Mouse (Mus musculus): Measurements from ENCODE around the gene Golim4. TPM values are rescaled to one million over a fixed set of nuclear protein-coding genes. Genes with fewer than 3 reads are reported as not detected.

Gene Golim4
- polyA plus RNA-seq (2017; shearing (Covaris generic)): 10 to 100 TPM in 1 of 2 experiments, 1 to 10 TPM in 1; 9.6 to 10.5 TPM

DNA sequence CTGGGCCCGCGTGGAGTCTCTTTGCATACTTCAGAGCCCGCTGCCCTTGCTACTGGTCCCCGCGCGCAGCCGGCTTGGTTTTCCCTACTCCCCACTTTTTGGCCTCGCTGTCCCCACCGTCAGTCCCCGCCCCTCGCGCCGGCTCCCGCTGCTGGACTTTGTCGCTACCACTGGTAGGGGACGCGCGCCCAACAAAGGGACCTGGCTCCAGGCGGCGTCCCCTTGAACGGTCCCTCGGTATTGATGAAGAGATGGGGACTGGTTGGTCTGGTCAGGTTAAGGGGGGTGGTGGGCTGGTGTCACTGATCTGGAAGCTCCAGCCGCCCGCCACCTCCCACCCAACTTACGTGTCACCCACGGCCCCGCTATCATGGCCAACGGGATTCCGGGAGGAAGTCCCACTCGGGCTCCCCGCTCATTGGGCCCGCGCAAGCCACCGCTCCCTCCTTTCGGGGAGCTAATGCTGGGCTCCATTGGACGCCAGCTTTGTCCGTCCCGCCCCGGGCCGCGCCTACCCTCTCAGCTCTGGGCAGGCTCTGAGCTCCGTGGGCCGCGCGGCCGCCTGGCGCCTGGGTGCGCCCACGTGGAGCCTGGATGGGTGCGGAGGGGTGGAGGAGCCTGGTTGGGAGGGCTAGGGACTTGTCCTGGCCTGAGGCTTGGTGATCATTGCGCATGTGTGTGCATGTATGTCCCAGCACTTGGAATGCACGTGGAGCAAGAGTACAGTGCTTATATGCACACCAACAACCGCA lies at the start of gene Golim4:
Gene Golim4, minus strand, starts transcription at position 399 of the 752 bp plus-strand sequence.

Other genes starting within 250 kb of the Golim4 start
- gene Gm29133, start 208.8 kb downstream of the Golim4 start, polyA plus RNA-seq (2017; shearing (Covaris generic)): not detected
- not detected for gene Fstl5, start 117.3 kb upstream of the Golim4 start, polyA plus RNA-seq (2017; shearing (Covaris generic))

Data from activated CD4-positive, CD25-positive, alpha-beta regulatory T cell (primary cell).